Mouse (Mus musculus) megakaryocyte, embryonic 14.5 days (primary cell): ENCODE measurements around the gene Abcc4. TPM values are rescaled to one million over a fixed set of nuclear protein-coding genes. Genes with fewer than 3 reads are reported as not detected.

Experiments used
- H3K27me3 ChIP-seq: replicated peaks from 2 replicates; pipeline ENCODE3; 2012; ENCODE audit warnings: inconsistent platforms
- H3K36me3 ChIP-seq: replicated peaks from 2 replicates; pipeline ENCODE3; 2012; ENCODE audit warnings: low read length, inconsistent platforms, mixed read lengths
- H3K4me1 ChIP-seq: 2 replicates; pipeline ENCODE4 v1.6.1; 2012; ENCODE audit warnings: inconsistent platforms
- H3K4me3 ChIP-seq: replicated peaks from 2 replicates; pipeline ENCODE3; 2012; ENCODE audit warnings: moderate library complexity, mild to moderate bottlenecking, inconsistent platforms
- H3K9me3 ChIP-seq: 2 replicates; pipeline ENCODE4 v1.6.1; 2012; ENCODE audit warnings: inconsistent platforms
- FLI1 ChIP-seq: IDR thresholded peaks from 2 replicates; pipeline ENCODE4 v1.6.1; 2012; ENCODE audit warnings: low read length, inconsistent platforms, mixed read lengths
- GATA1 ChIP-seq: IDR thresholded peaks from 3 replicates; pipeline ENCODE4 v1.6.1; 2012; ENCODE audit warnings: mixed read lengths, low read length, inconsistent platforms, borderline replicate concordance
- polyA plus RNA-seq: library from polyadenylated mRNA; stranded (reverse); fragments of >175 nt; gene quantifications from 2 replicates; pipeline ENCODE4 v1.2.3, GENCODE M21; 2012; ENCODE audit warnings: low replicate concordance; ENCODE audit not compliant: insufficient read depth

The Abcc4 gene
- polyA plus RNA-seq, 1 experiment: 1.8 TPM

DNA sequence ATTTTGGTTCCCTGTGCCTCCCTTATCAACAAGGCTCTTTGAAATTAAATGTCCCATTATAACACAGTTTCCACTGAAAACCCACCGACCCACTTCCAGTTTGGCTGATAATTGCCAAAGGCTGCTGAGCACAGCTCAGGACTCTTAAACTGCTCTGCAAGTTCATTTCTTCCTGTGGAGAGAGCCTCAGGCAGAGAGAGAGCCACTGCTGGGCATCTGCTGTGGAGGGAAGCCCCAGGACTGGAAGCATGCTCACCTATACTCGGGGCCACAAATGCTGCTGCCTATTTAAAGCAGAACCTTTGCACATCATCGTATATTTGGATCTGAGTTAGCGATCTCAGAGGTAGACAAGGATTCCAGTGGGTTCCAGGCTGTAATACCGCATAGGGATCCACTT, 139.2 kb downstream of the Abcc4 start:
- H3K9me3 ChIP-seq: no peaks in the 10 kb centered on the region
- peaks cover 23% of the 10 kb centered on the region for H3K36me3 ChIP-seq
- H3K4me1 ChIP-seq: peaks cover 22% of the 10 kb centered on the region
- H3K4me3 ChIP-seq: no peak overlapping the region
- TF ChIP-seq GATA1: no peak
- TF ChIP-seq FLI1: no peak
- H3K27me3 ChIP-seq: no peaks in the 10 kb centered on the region

DNA sequence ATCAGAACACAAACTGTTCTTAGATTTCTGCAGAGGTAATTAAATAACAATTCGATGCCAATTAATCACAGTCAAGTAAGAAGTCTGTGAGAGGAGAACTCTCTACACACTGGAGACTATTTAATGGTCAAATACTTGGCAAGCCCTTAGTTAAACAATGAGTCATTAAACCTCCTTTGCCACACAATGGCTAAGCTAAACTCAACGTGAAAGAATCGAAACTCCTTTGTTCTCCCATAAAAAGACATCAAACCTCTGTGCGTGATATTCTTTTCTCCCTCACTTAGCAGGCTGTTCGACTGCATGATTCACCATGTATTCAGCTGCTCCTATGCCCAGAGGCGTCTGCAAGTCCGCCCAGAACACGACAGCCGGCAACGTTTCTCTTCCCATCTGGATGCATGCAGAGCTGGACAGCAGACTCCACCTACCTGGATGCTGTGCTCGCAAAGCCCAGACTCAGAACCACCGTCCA, 139.8 kb downstream of the Abcc4 start:
- Histone ChIP-seq H3K9me3 (no peaks in the 10 kb centered on the region), H3K36me3 (peaks cover 24% of the 10 kb centered on the region), H3K4me3 (no peak overlapping the region), H3K4me1 (peaks cover 25% of the 10 kb centered on the region), H3K27me3 (no peaks in the 10 kb centered on the region)
- TF ChIP-seq FLI1: no peak
- TF ChIP-seq GATA1: no peak

DNA sequence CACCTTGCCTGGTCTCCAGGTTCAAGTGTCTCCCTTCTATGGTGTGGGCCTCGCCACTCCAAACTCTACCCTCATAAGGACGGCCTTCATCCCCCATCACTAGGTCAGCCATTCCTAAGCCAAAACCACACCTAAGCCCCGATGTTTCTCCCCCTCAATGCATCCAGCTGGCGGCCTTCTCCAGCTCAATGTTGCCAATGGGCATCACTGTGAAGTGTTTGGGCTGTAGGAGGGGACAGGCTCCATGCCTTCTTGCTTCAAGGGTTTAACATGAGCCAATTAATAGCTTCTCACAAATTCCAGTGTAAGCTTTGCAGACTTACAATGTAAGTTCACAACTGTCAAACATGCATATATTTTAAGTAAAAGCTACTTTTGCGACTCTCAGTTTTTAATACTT, 140.3 kb downstream of the Abcc4 start:
- H3K27me3 ChIP-seq: no peaks in the 10 kb centered on the region
- H3K9me3 ChIP-seq: no peaks in the 10 kb centered on the region
- no peak for TF ChIP-seq GATA1
- no peak for TF ChIP-seq FLI1
- peaks cover 25% of the 10 kb centered on the region for H3K4me1 ChIP-seq
- H3K4me3 ChIP-seq: no peak overlapping the region
- H3K36me3 ChIP-seq: peaks cover 24% of the 10 kb centered on the region

DNA sequence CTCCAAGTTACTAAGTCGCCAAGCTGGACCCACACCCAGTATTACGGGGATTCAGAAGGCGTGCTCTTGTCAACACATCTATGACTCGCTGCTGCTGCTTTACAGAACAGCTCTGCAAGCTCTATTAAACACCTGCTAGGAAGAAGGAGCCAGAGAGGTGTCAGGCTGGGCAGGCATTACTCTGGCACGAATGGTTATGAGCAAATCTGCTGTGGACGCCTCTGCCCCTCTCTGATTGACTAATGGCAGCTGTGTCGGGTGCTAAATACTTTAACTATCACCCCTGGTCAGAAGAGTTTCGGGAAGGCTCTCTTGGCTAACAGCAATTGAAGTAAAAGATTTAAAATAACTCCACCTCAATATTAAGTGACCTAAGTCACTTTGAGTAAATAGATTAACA, 142.4 kb downstream of the Abcc4 start:
- Histone ChIP-seq H3K9me3 (no peaks in the 10 kb centered on the region), H3K27me3 (no peaks in the 10 kb centered on the region), H3K4me1 (peaks cover 27% of the 10 kb centered on the region), H3K36me3 (peaks cover 24% of the 10 kb centered on the region), H3K4me3 (no peak overlapping the region)
- TF ChIP-seq FLI1: no peak

GRCm38 (mm10) chr14:118552901-118553475, 153.0 kb downstream of the Abcc4 start:
- H3K27me3 ChIP-seq: no peaks in the 10 kb centered on the region
- H3K4me3 ChIP-seq: peak overlapping the region; percentile 23
- TF ChIP-seq FLI1 (no peak), GATA1 (no peak)
- H3K9me3 ChIP-seq: peaks cover 2% of the 10 kb centered on the region; the same call in 1 of the 2 replicates
- H3K36me3 ChIP-seq: peaks cover 7% of the 10 kb centered on the region
- peaks cover 38% of the 10 kb centered on the region for H3K4me1 ChIP-seq

GRCm38 (mm10) chr14:118552390-118552789, 153.6 kb downstream of the Abcc4 start:
- Histone ChIP-seq H3K4me1 (peaks cover 43% of the 10 kb centered on the region), H3K36me3 (peaks cover 7% of the 10 kb centered on the region), H3K4me3 (peak overlapping the region; percentile 89), H3K27me3 (no peaks in the 10 kb centered on the region), H3K9me3 (peaks cover 6% of the 10 kb centered on the region)
- TF ChIP-seq GATA1 (no peak), FLI1 (no peak)

DNA sequence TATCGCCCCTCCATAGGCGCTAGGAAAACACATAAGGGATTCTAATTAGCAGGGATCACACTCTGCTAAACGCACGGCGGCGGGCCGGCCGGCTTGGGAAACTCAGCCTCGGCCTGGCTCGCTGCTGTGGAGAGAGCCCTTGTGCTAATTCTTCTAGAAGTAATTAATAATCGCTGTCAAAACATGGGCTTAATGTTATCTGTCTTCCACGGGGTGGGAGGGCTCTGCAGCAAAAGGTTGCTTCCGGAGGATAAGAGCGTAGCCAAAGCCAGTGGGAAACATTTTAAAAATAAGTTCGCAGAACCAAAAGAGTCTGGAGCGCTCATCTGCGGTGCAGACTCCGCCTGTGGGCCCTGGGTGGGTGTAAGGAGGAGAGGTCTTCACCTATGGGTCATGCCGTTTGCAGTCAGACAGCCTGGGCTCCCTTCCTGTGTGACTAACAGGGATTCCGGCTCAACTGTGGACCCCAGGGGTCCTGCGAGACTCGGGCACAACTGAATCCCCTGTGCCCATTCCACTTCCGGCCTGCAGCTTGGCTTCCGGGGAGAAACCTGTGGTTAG, 154.2 kb downstream of the Abcc4 start:
- Histone ChIP-seq H3K9me3 (peaks cover 9% of the 10 kb centered on the region), H3K4me1 (peaks cover 49% of the 10 kb centered on the region), H3K4me3 (peak overlapping the region; percentile 89), H3K27me3 (no peaks in the 10 kb centered on the region), H3K36me3 (peaks cover 7% of the 10 kb centered on the region)
- TF ChIP-seq GATA1 (no peak), FLI1 (no peak)

GRCm38 (mm10) chr14:118551061-118551724, 154.8 kb downstream of the Abcc4 start:
- Histone ChIP-seq H3K36me3 (peaks cover 7% of the 10 kb centered on the region), H3K4me3 (peak overlapping the region; percentile 89), H3K27me3 (no peaks in the 10 kb centered on the region), H3K4me1 (peaks cover 49% of the 10 kb centered on the region), H3K9me3 (peaks cover 9% of the 10 kb centered on the region)
- TF ChIP-seq GATA1 (no peak), FLI1 (no peak)

GRCm38 (mm10) chr14:118544493-118544892, 161.5 kb downstream of the Abcc4 start:
- Histone ChIP-seq H3K9me3 (peaks cover 9% of the 10 kb centered on the region), H3K27me3 (no peaks in the 10 kb centered on the region), H3K4me3 (no peak overlapping the region), H3K4me1 (peaks cover 15% of the 10 kb centered on the region; the same call in 1 of the 2 replicates), H3K36me3 (peaks cover 11% of the 10 kb centered on the region)
- TF ChIP-seq GATA1 (no peak), FLI1 (no peak)

DNA sequence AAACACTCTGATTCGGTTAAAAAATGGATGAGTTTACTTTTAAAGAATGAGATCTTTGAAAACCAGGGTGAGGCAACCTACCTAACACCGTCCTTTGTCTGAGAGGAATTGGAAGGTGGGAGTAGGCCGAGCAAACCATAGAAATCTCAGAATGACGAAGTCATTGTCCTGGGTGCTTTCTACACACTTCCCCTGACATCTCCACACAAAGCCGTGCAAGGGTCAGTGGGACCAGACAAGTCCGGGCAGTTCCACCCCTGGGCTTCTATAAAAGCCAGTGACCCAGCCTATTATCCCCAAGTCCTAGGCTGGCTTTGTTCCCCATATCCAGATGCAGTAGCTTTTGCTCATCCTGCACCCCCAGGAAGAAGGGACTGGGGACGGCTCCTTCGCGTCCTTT, 163.1 kb downstream of the Abcc4 start:
- Histone ChIP-seq H3K9me3 (peaks cover 7% of the 10 kb centered on the region), H3K4me1 (peaks cover 14% of the 10 kb centered on the region; the same call in 1 of the 2 replicates), H3K27me3 (no peaks in the 10 kb centered on the region), H3K36me3 (peaks cover 11% of the 10 kb centered on the region), H3K4me3 (no peak overlapping the region)
- no peak for TF ChIP-seq GATA1
